Mouse (Mus musculus): Measurements from ENCODE around the gene Ptprg.

- TF ChIP-seq GATA1 (IDR thresholded peaks at IDR 0.05; ENCODE audit: low read depth, low read length) (no peak), CTCF (IDR thresholded peaks at IDR 0.05 in 2 of 3, conservative IDR thresholded peaks at IDR 0.05 in 1 of 3; ENCODE audit: control insufficient read depth in 1 of 3, insufficient read depth in 1 of 3, low read depth in 2 of 3, low read length in 3 of 3, poor library complexity in 1 of 3, severe bottlenecking in 1 of 3) (no peak), BHLHE40 (IDR thresholded peaks at IDR 0.05; ENCODE audit: borderline replicate concordance, low read depth, low read length) (no peak), E2F4 (IDR thresholded peaks at IDR 0.05; ENCODE audit: borderline replicate concordance, low read depth, low read length) (no peak), TBP (IDR thresholded peaks at IDR 0.05; ENCODE audit: low read depth, low read length) (no peak), EP300 (IDR thresholded peaks at IDR 0.05; ENCODE audit: low read depth in 1 of 2, low read length in 2 of 2) (no peak), USF1 (IDR thresholded peaks at IDR 0.05; ENCODE audit: low read depth, low read length) (no peak), RAD21 (IDR thresholded peaks at IDR 0.05; ENCODE audit: low read depth, low read length) (no peak), SMC3 (IDR thresholded peaks at IDR 0.05; ENCODE audit: low read depth, low read length) (no peak), TCF12 (IDR thresholded peaks at IDR 0.05; ENCODE audit: low read depth, low read length) (no peak)
Observed at GRCm38 (mm10) chr14:11529591-11529990, 23.7 kb upstream of the Ptprg start.
